Mouse (Mus musculus) heart, embryonic 11.5 days (tissue): ENCODE results near the gene Glis3. TPM values are rescaled to one million over a fixed set of nuclear protein-coding genes. Genes with fewer than 3 reads are reported as not detected.

ENCODE experiments used
- ATAC-seq: fragments of 200-750 bp; cut with Nextera tagmentation; replicated peaks from 2 replicates; pipeline ENCODE4 v1.8.0; 2017; ENCODE audit warnings: moderate library complexity; ENCODE audit not compliant: insufficient number of reproducible peaks, low FRiP score, low TSS enrichment
- H3K27ac ChIP-seq: fragments of 300-500 bp; sonication (generic); 2 replicates; pipeline ENCODE4 v1.5.1; 2014; ENCODE audit warnings: mild to moderate bottlenecking, low read depth, low read length
- H3K27me3 ChIP-seq: fragments of 300-500 bp; sonication (generic); 2 replicates; pipeline ENCODE4 v1.6.1; 2014; ENCODE audit warnings: mild to moderate bottlenecking, low read length, mixed read lengths; ENCODE audit not compliant: control insufficient read depth, insufficient read depth
- H3K36me3 ChIP-seq: fragments of 300-500 bp; sonication (generic); 2 replicates; pipeline ENCODE4 v1.6.1; 2014; ENCODE audit warnings: mild to moderate bottlenecking, low read length, moderate library complexity, mixed read lengths; ENCODE audit not compliant: control insufficient read depth, insufficient read depth
- H3K4me1 ChIP-seq: fragments of 300-500 bp; sonication (generic); 2 replicates; pipeline ENCODE4 v1.6.1; 2014; ENCODE audit warnings: low read length; ENCODE audit not compliant: control insufficient read depth, insufficient read depth
- H3K4me2 ChIP-seq: fragments of 300-500 bp; sonication (generic); 2 replicates; pipeline ENCODE4 v1.6.1; 2014; ENCODE audit warnings: mild to moderate bottlenecking, moderate library complexity
- H3K4me3 ChIP-seq: fragments of 300-500 bp; sonication (generic); 2 replicates; pipeline ENCODE4 v1.5.1; 2014; ENCODE audit warnings: low read depth, low read length
- H3K9ac ChIP-seq: fragments of 300-500 bp; sonication (generic); 2 replicates; pipeline ENCODE4 v1.6.1; 2014; ENCODE audit warnings: mild to moderate bottlenecking, low read depth, low read length, moderate library complexity
- H3K9me3 ChIP-seq: fragments of 300-500 bp; sonication (generic); replicated peaks from 2 replicates; pipeline ENCODE4 v1.6.1; 2016; ENCODE audit warnings: low read length; ENCODE audit not compliant: control insufficient read depth
- WGBS: fragments of 180-500 bp; shearing (Covaris S2); extraction: QIAGEN DNeasy Blood & Tissue Kit; methylation state at CpG from one replicate; pipeline ENCODE4 v1.1.7; 2014; ENCODE audit not compliant: insufficient replicate concordance; 5-methylcytosine and 5-hydroxymethylcytosine counted together
- polyA plus RNA-seq: library from polyadenylated mRNA; unstranded; fragments of >200 nt; fragmentation: Nextera tagmentation; extraction: Ambion mirVana; gene quantifications from 2 replicates; pipeline ENCODE4 v1.2.1, GENCODE M21; 2014

Glis3 gene
- polyA plus RNA-seq, 1 experiment from 2014 or later: 1.3 TPM

GRCm38 (mm10) chr19:28335890-28336289 lies 344.0 kb downstream of the Glis3 start:
- H3K4me2 ChIP-seq: no peak overlapping the region
- H3K36me3 ChIP-seq: no peaks in the 10 kb centered on the region
- no peaks in the 10 kb centered on the region for H3K27me3 ChIP-seq
- no peaks in the 10 kb centered on the region; the same call in 1 of the 2 replicates for H3K4me1 ChIP-seq
- H3K4me3 ChIP-seq: no peak overlapping the region
- no peak overlapping the region; the same call in 1 of the 2 replicates for H3K27ac ChIP-seq
- WGBS: 30% methylated on average over 8 of the region's 8 CpGs
- H3K9me3 ChIP-seq: no peaks in the 10 kb centered on the region
- no peak for ATAC-seq
- no peak overlapping the region for H3K9ac ChIP-seq

- Histone ChIP-seq H3K4me1 (peaks cover 4% of the 10 kb centered on the region), H3K4me2 (no peak overlapping the region), H3K27ac (no peak overlapping the region), H3K9ac (no peak overlapping the region), H3K4me3 (no peak overlapping the region), H3K27me3 (no peaks in the 10 kb centered on the region), H3K36me3 (no peaks in the 10 kb centered on the region), H3K9me3 (no peaks in the 10 kb centered on the region)
- no peak for ATAC-seq
- 58% methylated on average over 11 of the region's 11 CpGs for WGBS
Observed at GRCm38 (mm10) chr19:28333007-28333766, 346.7 kb downstream of the Glis3 start.

GRCm38 (mm10) chr19:28328444-28329110 lies 351.3 kb downstream of the Glis3 start:
- Histone ChIP-seq H3K4me1 (peaks cover 7% of the 10 kb centered on the region), H3K4me2 (no peak overlapping the region), H3K9me3 (no peaks in the 10 kb centered on the region), H3K27ac (peak overlapping the region; percentile 62; the same call in 1 of the 2 replicates), H3K27me3 (no peaks in the 10 kb centered on the region), H3K4me3 (no peak overlapping the region), H3K9ac (no peak overlapping the region), H3K36me3 (no peaks in the 10 kb centered on the region)
- 48% methylated on average over 16 of the region's 16 CpGs for WGBS
- no peak for ATAC-seq

DNA sequence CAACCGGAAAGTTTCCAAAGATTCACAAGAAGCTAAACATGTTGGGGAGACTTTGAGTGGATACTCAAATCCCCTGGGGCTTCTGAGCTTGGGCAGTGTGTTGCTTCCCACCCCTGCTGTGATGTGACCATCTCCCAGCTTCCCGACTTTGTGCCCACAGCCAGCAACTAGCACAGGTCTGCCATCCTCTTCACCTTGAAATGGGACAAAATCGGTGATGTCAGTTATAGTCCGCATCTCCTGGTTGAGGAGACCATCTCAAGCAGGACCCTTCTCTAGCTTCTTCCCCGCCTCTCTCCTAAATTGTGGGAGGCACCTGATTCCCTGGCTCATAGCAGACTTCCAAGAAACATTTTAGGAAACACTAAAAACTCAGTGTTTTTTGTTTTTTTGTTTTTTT lies 352.3 kb downstream of the Glis3 start:
- peaks cover 7% of the 10 kb centered on the region for H3K4me1 ChIP-seq
- no peak overlapping the region for H3K27ac ChIP-seq
- no peak overlapping the region for H3K4me3 ChIP-seq
- 76% methylated on average over 5 of the region's 5 CpGs for WGBS
- H3K4me2 ChIP-seq: no peak overlapping the region
- H3K9ac ChIP-seq: no peak overlapping the region
- no peaks in the 10 kb centered on the region for H3K36me3 ChIP-seq
- H3K27me3 ChIP-seq: no peaks in the 10 kb centered on the region
- ATAC-seq: no peak
- no peaks in the 10 kb centered on the region for H3K9me3 ChIP-seq

- WGBS: 40% methylated on average over 6 of the region's 6 CpGs
- H3K4me3 ChIP-seq: no peak overlapping the region
- H3K4me2 ChIP-seq: no peak overlapping the region
- H3K9me3 ChIP-seq: no peaks in the 10 kb centered on the region
- no peak overlapping the region for H3K27ac ChIP-seq
- ATAC-seq: no peak
- H3K36me3 ChIP-seq: no peaks in the 10 kb centered on the region
- no peak overlapping the region for H3K9ac ChIP-seq
- no peaks in the 10 kb centered on the region for H3K27me3 ChIP-seq
- no peaks in the 10 kb centered on the region for H3K4me1 ChIP-seq
Observed at GRCm38 (mm10) chr19:28306036-28306435, 373.8 kb downstream of the Glis3 start.

GRCm38 (mm10) chr19:28305510-28305909 lies 374.4 kb downstream of the Glis3 start:
- Histone ChIP-seq H3K9ac (no peak overlapping the region), H3K4me1 (no peaks in the 10 kb centered on the region), H3K27ac (no peak overlapping the region), H3K4me2 (no peak overlapping the region), H3K4me3 (no peak overlapping the region), H3K36me3 (no peaks in the 10 kb centered on the region), H3K27me3 (no peaks in the 10 kb centered on the region), H3K9me3 (no peaks in the 10 kb centered on the region)
- no peak for ATAC-seq
- WGBS: 61% methylated on average over 4 of the region's 4 CpGs

DNA sequence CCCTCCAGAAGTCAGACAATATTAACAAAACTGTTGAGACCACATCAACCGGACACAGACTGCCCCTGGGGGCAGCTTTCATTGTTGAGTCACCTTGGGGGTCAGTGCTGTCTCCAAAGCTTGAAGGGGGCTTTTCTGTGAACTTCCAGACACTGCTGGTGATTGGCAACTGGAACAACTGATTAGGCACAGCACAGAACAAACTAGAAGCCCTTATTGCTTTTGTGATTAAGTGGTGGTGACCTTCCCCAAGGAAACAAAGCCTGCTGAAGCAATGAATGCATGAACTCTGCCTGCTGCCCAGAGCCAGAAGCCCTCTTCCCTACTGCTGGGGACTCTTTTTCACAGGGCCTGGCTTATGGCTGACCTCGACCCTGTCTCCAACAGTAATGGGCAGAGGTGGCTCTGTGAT lies 377.0 kb downstream of the Glis3 start:
- Histone ChIP-seq H3K9me3 (no peaks in the 10 kb centered on the region), H3K4me1 (no peaks in the 10 kb centered on the region; the same call in 1 of the 2 replicates), H3K36me3 (no peaks in the 10 kb centered on the region), H3K9ac (no peak overlapping the region), H3K4me2 (no peak overlapping the region), H3K27ac (no peak overlapping the region), H3K27me3 (no peaks in the 10 kb centered on the region), H3K4me3 (no peak overlapping the region)
- ATAC-seq: no peak
- WGBS: 66% methylated on average over 2 of the region's 2 CpGs

GRCm38 (mm10) chr19:28300226-28300625 lies 379.7 kb downstream of the Glis3 start:
- Histone ChIP-seq H3K9ac (no peak overlapping the region), H3K4me3 (no peak overlapping the region), H3K27me3 (no peaks in the 10 kb centered on the region), H3K36me3 (no peaks in the 10 kb centered on the region), H3K4me2 (no peak overlapping the region), H3K27ac (no peak overlapping the region), H3K4me1 (no peaks in the 10 kb centered on the region; the same call in 1 of the 2 replicates), H3K9me3 (no peaks in the 10 kb centered on the region)
- WGBS: 64% methylated on average over 8 of the region's 8 CpGs
- ATAC-seq: no peak
